Mouse (Mus musculus) megakaryocyte, adult 5-6 weeks (primary cell): Measurements from ENCODE around the gene Tspan7. TPM values are rescaled to one million over a fixed set of nuclear protein-coding genes. Genes with fewer than 3 reads are reported as not detected.

Source experiments
- ATAC-seq: 2 replicates; pipeline ENCODE4 v1.8.0; 2016; ENCODE audit warnings: mild to moderate bottlenecking, inconsistent platforms; ENCODE audit not compliant: poor library complexity, severe bottlenecking
- total RNA-seq, 2 experiments: library from RNA; stranded (forward) in 1 of 2; stranded (reverse) in 1 of 2; fragments of 153-499, 151-499 nt in 1 of 2; fragments of 221-1000, 200-1000 nt in 1 of 2; gene quantifications; 2 replicates each; pipeline versions ENCODE4 v1.2.3 to v1.2.4; 2015 to 2017

The Tspan7 gene
- total RNA-seq (2015) (0.18 TPM in 1 of 2 replicates, not detected in the other), total RNA-seq (2017) (not detected in 2 replicates)

- ATAC-seq = peak; percentile 30; the same call in 1 of the 2 replicates
These were observed at the start of gene Tspan7 for GRCm38 (mm10) chrX:10484872-10485569. Gene Tspan7 (plus strand): TSS chrX:10485158.

- ATAC-seq = no peak
These were observed 35.5 kb upstream of the Tspan7 start for GRCm38 (mm10) chrX:10449323-10449980.

- ATAC-seq = no peak
These were observed 34.6 kb upstream of the Tspan7 start for GRCm38 (mm10) chrX:10450143-10451060.

- ATAC-seq = no peak
These were observed 31.2 kb upstream of the Tspan7 start for GRCm38 (mm10) chrX:10453798-10454197.

DNA sequence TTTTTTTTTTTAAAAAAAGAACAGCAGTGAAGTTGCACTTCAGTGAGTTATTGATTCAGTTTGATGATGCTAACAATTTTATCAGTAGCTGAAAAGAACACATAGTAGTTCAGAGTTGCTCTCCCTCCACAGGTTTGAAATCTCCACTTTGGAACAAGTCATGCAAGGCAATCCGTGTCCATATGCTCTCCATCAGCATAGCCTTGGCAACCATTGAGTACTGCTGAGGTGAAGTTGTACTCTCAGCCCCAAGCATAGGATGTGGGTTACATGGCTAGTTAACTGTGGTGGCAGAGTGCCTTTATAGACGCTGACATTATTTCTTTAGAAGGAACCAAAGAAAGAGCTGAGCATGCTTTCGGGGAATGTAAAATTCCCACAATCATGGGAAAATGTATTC is 27.7 kb upstream of the Tspan7 start:
- ATAC-seq = no peak

- ATAC-seq = no peak
These were observed 7.9 kb upstream of the Tspan7 start for GRCm38 (mm10) chrX:10477088-10477487.

DNA sequence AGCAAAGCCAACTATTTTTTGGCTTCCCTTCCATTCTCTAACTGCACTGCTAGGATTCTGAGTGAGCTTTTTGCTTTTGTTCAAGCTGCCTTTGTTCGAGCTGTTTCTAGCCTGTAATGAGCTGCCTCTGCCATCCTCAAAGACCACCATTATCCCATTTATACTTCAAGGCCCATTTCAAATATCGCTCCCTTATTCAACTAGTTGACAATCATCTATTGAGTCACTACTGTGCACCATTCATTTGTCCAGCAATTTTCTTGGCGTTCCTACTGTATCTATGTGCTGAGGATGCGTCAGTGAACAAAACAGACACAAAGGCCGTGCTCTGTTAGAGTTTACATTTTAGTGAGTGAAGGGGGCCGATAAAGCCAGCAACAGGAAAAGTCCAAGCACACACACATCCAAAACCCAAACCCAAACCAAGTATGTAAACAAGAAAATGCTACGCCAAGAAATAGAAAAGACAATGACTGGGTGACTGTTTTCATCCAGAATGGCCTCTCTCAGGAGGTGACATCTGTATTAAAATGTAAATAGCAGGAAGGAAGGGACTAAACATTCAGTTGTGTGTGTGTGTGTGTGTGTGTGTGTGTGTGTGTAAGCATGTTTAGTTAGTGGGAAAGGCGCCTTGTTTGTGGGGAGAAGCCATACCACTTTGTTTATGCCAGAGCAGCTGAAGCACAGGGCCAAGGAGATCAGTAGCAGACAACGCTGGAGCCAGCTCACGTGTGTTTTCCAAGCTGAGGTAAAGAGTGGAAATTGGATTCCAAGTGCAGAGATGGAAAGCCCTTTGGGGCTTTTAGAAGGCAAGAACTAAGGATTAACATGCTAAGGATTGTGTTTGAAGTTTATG is 5.7 kb upstream of the Tspan7 start:
- ATAC-seq = no peak

GRCm38 (mm10) chrX:10479943-10480342 is 5.0 kb upstream of the Tspan7 start:
- no peak for ATAC-seq

GRCm38 (mm10) chrX:10485664-10486211 is 780 bp downstream of the Tspan7 start:
- no peak for ATAC-seq

DNA sequence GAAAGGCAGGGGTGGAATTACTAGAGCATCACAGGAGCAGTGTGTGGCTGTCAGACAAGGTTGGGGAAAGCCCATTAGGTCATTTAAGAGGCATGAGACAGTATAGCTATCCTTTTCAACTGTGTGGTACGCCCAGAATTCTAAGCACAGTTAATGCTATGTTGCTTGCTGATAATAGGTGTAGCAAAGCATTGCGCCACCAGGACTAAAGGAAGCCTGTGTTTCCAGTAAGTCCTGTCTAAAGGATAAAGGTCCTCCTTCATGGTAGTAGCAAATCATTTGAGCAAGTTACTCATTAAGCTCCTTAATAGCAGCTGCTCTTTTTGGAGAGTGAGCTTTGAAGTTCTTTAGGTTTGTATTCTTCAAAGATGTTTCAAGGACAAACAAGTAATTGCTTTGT is 13.6 kb downstream of the Tspan7 start:
- no peak for ATAC-seq

GRCm38 (mm10) chrX:10502616-10503015 is 17.7 kb downstream of the Tspan7 start:
- no peak for ATAC-seq

- ATAC-seq = no peak
These were observed 29.5 kb downstream of the Tspan7 start for GRCm38 (mm10) chrX:10514417-10514816.

- no peak for ATAC-seq
These were observed 30.0 kb downstream of the Tspan7 start for GRCm38 (mm10) chrX:10514971-10515370.

DNA sequence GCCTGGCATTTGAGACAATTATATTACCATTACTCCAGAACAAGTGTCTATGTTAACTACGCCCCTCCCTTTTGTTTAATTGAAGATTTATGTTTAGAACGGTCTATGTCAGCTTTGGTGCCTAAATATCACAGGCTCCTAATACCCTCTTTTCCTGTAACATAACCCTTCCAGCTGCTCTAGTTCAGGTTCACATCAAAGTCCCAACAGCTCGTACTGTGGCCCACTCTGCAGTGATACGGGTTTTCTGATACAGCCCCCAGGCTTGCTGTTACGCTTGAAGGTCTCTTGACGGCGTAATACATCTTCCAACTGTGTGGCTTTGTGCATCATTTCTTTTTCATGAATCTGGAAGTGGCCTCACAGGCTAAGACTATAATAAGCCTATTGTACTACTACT is 31.5 kb downstream of the Tspan7 start:
- ATAC-seq = no peak

GRCm38 (mm10) chrX:10516925-10517324 is 32.0 kb downstream of the Tspan7 start:
- no peak for ATAC-seq

GRCm38 (mm10) chrX:10517756-10518155 is 32.8 kb downstream of the Tspan7 start:
- no peak for ATAC-seq

DNA sequence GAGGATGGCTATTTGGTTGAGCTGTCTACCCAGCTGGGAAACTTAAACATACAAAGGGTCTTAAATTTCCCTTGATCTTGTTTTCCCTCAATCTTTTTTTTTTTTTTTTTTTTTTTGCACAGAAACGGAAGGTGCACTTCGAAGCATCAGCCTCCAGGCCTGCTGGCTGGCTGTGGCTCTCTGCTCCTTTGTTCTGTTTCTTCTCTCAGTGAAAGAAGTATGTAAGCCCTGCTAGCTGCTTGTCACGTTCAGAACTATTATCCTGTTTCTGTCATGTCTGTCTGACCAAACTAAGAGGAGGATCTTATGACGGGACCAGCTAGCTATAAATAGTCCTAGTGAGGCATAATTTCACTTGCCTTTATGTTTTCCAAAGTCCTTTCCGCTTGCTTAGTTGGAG is 33.6 kb downstream of the Tspan7 start:
- ATAC-seq = no peak

DNA sequence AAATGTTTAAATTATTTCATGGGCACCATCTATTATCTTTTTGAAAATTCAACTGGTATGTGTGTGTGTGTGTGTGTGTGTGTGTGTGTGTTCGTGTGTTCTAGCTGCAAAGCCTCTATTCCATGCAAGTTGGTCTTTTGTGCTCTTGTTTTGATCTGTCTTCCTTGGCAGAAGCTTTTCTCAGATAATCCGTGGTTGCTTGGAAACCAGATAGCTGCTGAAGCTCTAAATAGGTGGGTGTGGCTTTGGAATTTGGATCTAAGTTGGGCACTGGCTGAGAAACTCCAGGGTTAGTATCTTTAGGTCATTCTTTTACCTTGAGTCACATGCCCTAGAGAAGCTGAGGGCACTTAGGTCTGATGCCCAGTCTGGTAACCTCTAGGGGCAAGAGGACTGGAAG is 50.5 kb downstream of the Tspan7 start:
- no peak for ATAC-seq

DNA sequence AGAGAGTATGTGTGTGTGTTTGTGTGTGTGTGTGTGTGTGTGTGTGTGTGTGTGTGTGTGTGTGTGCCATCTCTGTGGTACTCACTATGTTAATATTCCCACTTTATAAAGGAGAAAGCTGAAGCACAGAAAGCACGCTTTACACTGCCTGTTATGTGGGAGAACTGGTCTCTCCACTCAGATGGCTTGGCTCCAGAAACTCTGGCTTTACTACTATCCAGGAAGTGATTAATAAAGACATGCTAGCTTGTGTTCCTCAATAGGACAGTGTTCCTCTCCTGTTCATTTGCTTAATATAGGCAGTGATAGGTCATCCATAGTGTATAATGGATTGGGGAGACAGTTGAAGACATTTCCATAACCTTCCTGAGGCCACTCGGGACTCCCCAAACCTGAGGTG is 54.1 kb downstream of the Tspan7 start:
- ATAC-seq = no peak

- ATAC-seq = no peak
These were observed 54.7 kb downstream of the Tspan7 start for GRCm38 (mm10) chrX:10539482-10540166.
